Mouse (Mus musculus) heart, adult 2 months (tissue): Measurements from ENCODE around the gene Rai14.

Source experiments
- CTCF ChIP-seq: fragments of 200-600 bp; IDR thresholded peaks from 2 replicates; pipeline ENCODE4 v1.8.1; 2022; ENCODE audit warnings: antibody characterized with exemption, mild to moderate bottlenecking, moderate library complexity
- EP300 ChIP-seq: fragments of 200-500 bp; IDR thresholded peaks from 2 replicates; pipeline ENCODE4 v1.6.1; 2011; ENCODE audit warnings: low read depth, low read length, control low read depth; ENCODE audit not compliant: insufficient read depth
- POLR2A ChIP-seq: fragments of 200-500 bp; IDR thresholded peaks from 2 replicates; pipeline ENCODE4 v1.6.1; 2011; ENCODE audit warnings: mild to moderate bottlenecking, low read depth, low read length, control low read depth; ENCODE audit not compliant: insufficient read depth

DNA sequence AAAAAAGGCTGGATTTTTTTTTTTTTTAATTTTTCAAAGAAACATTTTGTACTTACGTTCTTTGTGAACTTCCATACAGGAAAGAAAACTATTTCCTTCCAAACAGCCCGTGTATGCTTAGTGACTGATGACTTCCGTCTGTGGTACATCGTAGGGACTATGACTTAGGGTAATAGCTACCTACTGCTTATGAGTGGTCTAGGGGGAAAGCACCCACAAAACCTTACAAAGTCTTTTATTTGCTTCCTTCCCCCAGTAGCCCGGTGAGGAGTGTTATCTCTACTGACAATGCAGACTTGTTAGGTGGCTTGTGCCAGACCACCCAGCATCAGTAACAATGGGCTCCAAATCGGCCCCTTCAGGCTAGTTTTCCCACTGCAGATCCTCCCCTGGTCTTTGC is 28.0 kb upstream of the Rai14 start:
- TF ChIP-seq POLR2A (no peak), CTCF (no peak), EP300 (no peak)
